Mouse (Mus musculus): ENCODE data around the gene Vhl. TPM values are rescaled to one million over a fixed set of nuclear protein-coding genes. Genes with fewer than 3 reads are reported as not detected.

Vhl gene
- 23.4 and 24.3 TPM in 2 replicates for polyA plus RNA-seq (2015; fragmentation: Nextera tagmentation; extraction: Ambion mirVana)

- H3K36me3 ChIP-seq (ENCODE audit: control insufficient read depth, insufficient read depth, low read length), result peaks cover 3% of the 10 kb centered on the region; the same call in 1 of the 2 replicates
- no peaks in the 10 kb centered on the region for H3K27me3 ChIP-seq (ENCODE audit: control insufficient read depth, insufficient read depth, low read length)
- ATAC-seq (ENCODE audit: low FRiP score, low TSS enrichment) (peak; percentile 91), DNase-seq (ENCODE audit: low spot score) (peak; percentile 90)
- H3K4me1 ChIP-seq (replicated peaks; ENCODE audit: control insufficient read depth, insufficient read depth), result no peaks in the 10 kb centered on the region; the same call in 1 of the 2 replicates
- peak; percentile 36; the same call in 1 of the 2 replicates for TF ChIP-seq CTCF (IDR thresholded peaks at IDR 0.05; ENCODE audit: low read depth)
- TF ChIP-seq EP300 (optimal IDR thresholded peaks at IDR 0.05), result no peak
- peak within 1 kb of the TSS; percentile 68 for H3K4me3 ChIP-seq (ENCODE audit: low read depth, low read length)
- H3K9me3 ChIP-seq (ENCODE audit: control insufficient read depth, low read length), result no peaks in the 10 kb centered on the region
- H3K9ac ChIP-seq (ENCODE audit: low read length), result peak within 1 kb of the TSS; percentile 79
- peak within 1 kb of the TSS; percentile 94 for H3K27ac ChIP-seq (replicated peaks)
- peak within 1 kb of the TSS; percentile 77 for H3K4me2 ChIP-seq (replicated peaks; ENCODE audit: low read depth)
- under 1% methylated on average over 68 of the region's 76 CpGs for WGBS
Measured at GRCm38 (mm10) chr6:113623941-113624751, at the start of gene Vhl. Vhl (plus strand) TSS chr6:113623959.

- H3K36me3 ChIP-seq (ENCODE audit: control insufficient read depth, insufficient read depth, low read length), result 0 out of 2 replicates have a peak, but pooled peaks cover 2% of the 10 kb centered on the region
- H3K27ac ChIP-seq (replicated peaks), result no peak overlapping the region
- no peaks in the 10 kb centered on the region for H3K9me3 ChIP-seq (ENCODE audit: control insufficient read depth, low read length)
- DNase-seq (ENCODE audit: low spot score), result no peak
- H3K4me2 ChIP-seq (replicated peaks; ENCODE audit: low read depth), result no peak overlapping the region
- no peak for ATAC-seq (ENCODE audit: low FRiP score, low TSS enrichment)
- H3K4me3 ChIP-seq (ENCODE audit: low read depth, low read length), result no peak overlapping the region
- H3K4me1 ChIP-seq (replicated peaks; ENCODE audit: control insufficient read depth, insufficient read depth), result no peaks in the 10 kb centered on the region
- no peaks in the 10 kb centered on the region for H3K27me3 ChIP-seq (ENCODE audit: control insufficient read depth, insufficient read depth, low read length)
- H3K9ac ChIP-seq (ENCODE audit: low read length), result no peak overlapping the region
- WGBS, result 96% methylated on average over 6 of the region's 6 CpGs
- no peak for TF ChIP-seq CTCF (IDR thresholded peaks at IDR 0.05; ENCODE audit: low read depth)
- no peak for TF ChIP-seq EP300 (optimal IDR thresholded peaks at IDR 0.05)
Measured at GRCm38 (mm10) chr6:113576044-113576443, 47.7 kb upstream of the Vhl start.

- no peak overlapping the region for H3K4me2 ChIP-seq (replicated peaks; ENCODE audit: low read depth)
- no peak overlapping the region for H3K9ac ChIP-seq (ENCODE audit: low read length)
- no peaks in the 10 kb centered on the region for H3K27me3 ChIP-seq (ENCODE audit: control insufficient read depth, insufficient read depth, low read length)
- H3K9me3 ChIP-seq (ENCODE audit: control insufficient read depth, low read length), result no peaks in the 10 kb centered on the region
- no peak overlapping the region for H3K4me3 ChIP-seq (ENCODE audit: low read depth, low read length)
- 91% methylated on average over 3 of the region's 3 CpGs for WGBS
- H3K36me3 ChIP-seq (ENCODE audit: control insufficient read depth, insufficient read depth, low read length), result 0 out of 2 replicates have a peak, but pooled peaks cover 2% of the 10 kb centered on the region
- TF ChIP-seq EP300 (optimal IDR thresholded peaks at IDR 0.05) (no peak), CTCF (IDR thresholded peaks at IDR 0.05; ENCODE audit: low read depth) (no peak)
- no peak overlapping the region for H3K27ac ChIP-seq (replicated peaks)
- H3K4me1 ChIP-seq (replicated peaks; ENCODE audit: control insufficient read depth, insufficient read depth), result no peaks in the 10 kb centered on the region
- DNase-seq (ENCODE audit: low spot score) (no peak), ATAC-seq (ENCODE audit: low FRiP score, low TSS enrichment) (no peak)
Measured at GRCm38 (mm10) chr6:113579306-113579705, 44.5 kb upstream of the Vhl start.

DNA sequence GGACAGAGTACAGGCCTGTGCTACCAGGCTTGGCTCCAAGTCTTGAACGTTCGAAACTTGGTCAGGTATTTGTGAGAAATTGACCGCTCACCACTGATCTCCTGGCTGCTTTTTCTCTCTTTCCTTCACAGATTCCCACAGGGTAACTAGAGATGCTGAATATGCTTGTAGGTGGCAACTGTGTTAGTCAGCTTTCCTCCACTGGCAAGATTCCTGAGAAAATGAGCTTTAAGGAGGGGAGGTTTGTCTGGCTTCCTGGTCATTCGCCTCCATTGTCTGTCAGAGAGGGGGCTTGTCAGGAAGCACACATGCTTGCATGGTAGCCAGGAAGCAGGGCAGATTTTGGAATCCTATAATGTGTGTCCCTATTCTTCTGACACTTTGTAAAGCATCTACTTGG, 40.7 kb upstream of the Vhl start:
- 89% methylated on average over 4 of the region's 4 CpGs for WGBS
- Histone ChIP-seq H3K27ac (replicated peaks) (no peak overlapping the region), H3K9me3 (ENCODE audit: control insufficient read depth, low read length) (no peaks in the 10 kb centered on the region), H3K4me1 (replicated peaks; ENCODE audit: control insufficient read depth, insufficient read depth) (no peaks in the 10 kb centered on the region), H3K9ac (ENCODE audit: low read length) (no peak overlapping the region), H3K27me3 (ENCODE audit: control insufficient read depth, insufficient read depth, low read length) (no peaks in the 10 kb centered on the region), H3K4me3 (ENCODE audit: low read depth, low read length) (no peak overlapping the region), H3K36me3 (ENCODE audit: control insufficient read depth, insufficient read depth, low read length) (no peaks in the 10 kb centered on the region), H3K4me2 (replicated peaks; ENCODE audit: low read depth) (no peak overlapping the region)
- ATAC-seq (ENCODE audit: low FRiP score, low TSS enrichment) (no peak), DNase-seq (ENCODE audit: low spot score) (no peak)
- no peak for TF ChIP-seq EP300 (optimal IDR thresholded peaks at IDR 0.05)
- TF ChIP-seq CTCF (IDR thresholded peaks at IDR 0.05; ENCODE audit: low read depth), result no peak

GRCm38 (mm10) chr6:113585065-113585464, 38.7 kb upstream of the Vhl start:
- Histone ChIP-seq H3K27ac (replicated peaks) (no peak overlapping the region), H3K36me3 (ENCODE audit: control insufficient read depth, insufficient read depth, low read length) (no peaks in the 10 kb centered on the region), H3K4me1 (replicated peaks; ENCODE audit: control insufficient read depth, insufficient read depth) (no peaks in the 10 kb centered on the region), H3K9ac (ENCODE audit: low read length) (no peak overlapping the region), H3K9me3 (ENCODE audit: control insufficient read depth, low read length) (no peaks in the 10 kb centered on the region), H3K4me2 (replicated peaks; ENCODE audit: low read depth) (no peak overlapping the region), H3K4me3 (ENCODE audit: low read depth, low read length) (no peak overlapping the region), H3K27me3 (ENCODE audit: control insufficient read depth, insufficient read depth, low read length) (no peaks in the 10 kb centered on the region)
- DNase-seq (ENCODE audit: low spot score), result no peak
- TF ChIP-seq CTCF (IDR thresholded peaks at IDR 0.05; ENCODE audit: low read depth) (no peak), EP300 (optimal IDR thresholded peaks at IDR 0.05) (no peak)
- WGBS, result 93% methylated on average over 5 of the region's 5 CpGs
- no peak for ATAC-seq (ENCODE audit: low FRiP score, low TSS enrichment)

All from stomach, postnatal 0 days (tissue).